Mouse (Mus musculus) MEL (cell line): ENCODE results near the gene Ppp2r5a. TPM values are rescaled to one million over a fixed set of nuclear protein-coding genes. Genes with fewer than 3 reads are reported as not detected.

Experiments used
- DNase-seq: peaks from one replicate; pipeline ENCODE4 v3.0.0; 2011; ENCODE audit warnings: low read depth, low spot score
- H3K27ac ChIP-seq: 2 replicates; pipeline ENCODE4 v1.5.1; 2012; ENCODE audit warnings: low read depth, mild to moderate bottlenecking, control low read depth, low read length, moderate library complexity; ENCODE audit not compliant: control insufficient read depth
- H3K27me3 ChIP-seq, 2 experiments: fragments of 150-350 bp in 1 of 2; sonication (generic) in 1 of 2; 2 replicates each; pipeline ENCODE4 v1.6.1; 2012; ENCODE audit warnings: low read length in 2 of 2, mild to moderate bottlenecking in 2 of 2, improper control_type of control experiment in 1 of 2, moderate library complexity in 1 of 2; ENCODE audit not compliant: insufficient read depth in 2 of 2, control insufficient read depth in 1 of 2
- H3K36me3 ChIP-seq, 2 experiments: 2 replicates each; pipeline ENCODE4 v1.6.1; 2012 to 2014; ENCODE audit warnings: low read length in 2 of 2, improper control_type of control experiment in 1 of 2, inconsistent platforms in 1 of 2, mild to moderate bottlenecking in 1 of 2; ENCODE audit not compliant: insufficient read depth in 2 of 2, control insufficient read depth in 1 of 2
- H3K4me1 ChIP-seq, 2 experiments: fragments of 150-350 bp in 1 of 2; sonication (generic) in 1 of 2; 2 replicates each; pipeline ENCODE4 v1.6.1; 2012; ENCODE audit warnings: low read length in 2 of 2, improper control_type of control experiment in 1 of 2, mild to moderate bottlenecking in 1 of 2; ENCODE audit not compliant: insufficient read depth in 2 of 2, control insufficient read depth in 1 of 2
- H3K4me3 ChIP-seq, 2 experiments: fragments of 150-350 bp in 1 of 2; sonication (generic) in 1 of 2; 2 replicates each; pipeline ENCODE4 v1.5.1; 2012; ENCODE audit warnings: low read depth in 2 of 2, low read length in 2 of 2, mild to moderate bottlenecking in 2 of 2, moderate library complexity in 2 of 2, control low read depth in 1 of 2, improper control_type of control experiment in 1 of 2; ENCODE audit not compliant: control insufficient read depth in 1 of 2, insufficient read depth in 1 of 2
- H3K79me2 ChIP-seq: 2 replicates; pipeline ENCODE4 v1.6.1; 2012; ENCODE audit warnings: mild to moderate bottlenecking, low read length, moderate library complexity; ENCODE audit not compliant: control insufficient read depth, poor library complexity, insufficient read depth
- H3K9ac ChIP-seq: 2 replicates; pipeline ENCODE4 v1.6.1; 2012; ENCODE audit warnings: low read depth, mild to moderate bottlenecking, control low read depth, low read length, moderate library complexity; ENCODE audit not compliant: control insufficient read depth, poor library complexity, severe bottlenecking
- H3K9me3 ChIP-seq: fragments of 150-350 bp; sonication (generic); replicated peaks from 2 replicates; pipeline ENCODE4 v1.6.1; 2012; ENCODE audit warnings: mild to moderate bottlenecking, low read length, improper control_type of control experiment, moderate library complexity; ENCODE audit not compliant: insufficient read depth
- BHLHE40 ChIP-seq: IDR thresholded peaks from 2 replicates; pipeline ENCODE4 v1.6.1; 2012; ENCODE audit warnings: low read depth, mild to moderate bottlenecking, inconsistent platforms, low read length, improper control_type of control experiment, borderline replicate concordance
- CHD1 ChIP-seq: IDR thresholded peaks from 2 replicates; pipeline ENCODE4 v1.6.1; 2012; ENCODE audit warnings: low read depth, mild to moderate bottlenecking, inconsistent platforms, low read length, improper control_type of control experiment
- E2F4 ChIP-seq: IDR thresholded peaks from 2 replicates; pipeline ENCODE4 v1.6.1; 2011; ENCODE audit warnings: low read depth, low read length, improper control_type of control experiment, borderline replicate concordance
- EP300 ChIP-seq, 2 experiments: IDR thresholded peaks; 2 replicates each; pipeline ENCODE4 v1.6.1; 2011; ENCODE audit warnings: improper control_type of control experiment in 2 of 2, low read length in 2 of 2, low read depth in 1 of 2, mild to moderate bottlenecking in 1 of 2
- ETS1 ChIP-seq: IDR thresholded peaks from 2 replicates; pipeline ENCODE4 v1.6.1; 2012; ENCODE audit warnings: low read depth, mild to moderate bottlenecking, inconsistent platforms, low read length, improper control_type of control experiment, moderate library complexity
- GATA1 ChIP-seq: IDR thresholded peaks from 2 replicates; pipeline ENCODE4 v1.6.1; 2011; ENCODE audit warnings: low read depth, low read length, improper control_type of control experiment
- JUND ChIP-seq: IDR thresholded peaks from 2 replicates; pipeline ENCODE4 v1.6.1; 2011; ENCODE audit warnings: low read depth, mild to moderate bottlenecking, improper control_type of control experiment, low read length
- MAX ChIP-seq: IDR thresholded peaks from 2 replicates; pipeline ENCODE4 v1.6.1; 2011; ENCODE audit warnings: low read length, improper control_type of control experiment
- MEF2A ChIP-seq: IDR thresholded peaks from 2 replicates; pipeline ENCODE4 v1.6.1; 2014; ENCODE audit warnings: low read depth, mild to moderate bottlenecking, inconsistent platforms, low read length, improper control_type of control experiment; ENCODE audit not compliant: poor library complexity, insufficient replicate concordance, severe bottlenecking; ENCODE audit errors: extremely low read depth
- MXI1 ChIP-seq: IDR thresholded peaks from 2 replicates; pipeline ENCODE4 v1.6.1; 2011; ENCODE audit warnings: mild to moderate bottlenecking, low read depth, low read length, improper control_type of control experiment
- MYB ChIP-seq: IDR thresholded peaks from 2 replicates; pipeline ENCODE4 v1.6.1; 2011; ENCODE audit warnings: mild to moderate bottlenecking, low read depth, low read length, improper control_type of control experiment
- POLR2AphosphoS2 ChIP-seq: IDR thresholded peaks from 2 replicates; pipeline ENCODE4 v1.6.1; 2011; ENCODE audit warnings: low read length, improper control_type of control experiment
- SIN3A ChIP-seq: IDR thresholded peaks from 2 replicates; pipeline ENCODE4 v1.6.1; 2012; ENCODE audit warnings: low read length, improper control_type of control experiment, inconsistent platforms
- SMC3 ChIP-seq: IDR thresholded peaks from 2 replicates; pipeline ENCODE4 v1.6.1; 2011; ENCODE audit warnings: low read depth, low read length, improper control_type of control experiment
- TAL1 ChIP-seq: IDR thresholded peaks from 2 replicates; pipeline ENCODE4 v1.6.1; 2012; ENCODE audit warnings: mild to moderate bottlenecking, inconsistent platforms, low read length, moderate library complexity, mixed read lengths
- TBP ChIP-seq: IDR thresholded peaks from 2 replicates; pipeline ENCODE4 v1.8.0; 2011; ENCODE audit warnings: low read depth, low read length, improper control_type of control experiment
- TCF12 ChIP-seq: IDR thresholded peaks from 2 replicates; pipeline ENCODE4 v1.6.1; 2014; ENCODE audit warnings: low read depth, mild to moderate bottlenecking, inconsistent platforms, low read length, improper control_type of control experiment, moderate library complexity
- UBTF ChIP-seq: IDR thresholded peaks from 2 replicates; pipeline ENCODE4 v1.6.1; 2012; ENCODE audit warnings: low read depth, mild to moderate bottlenecking, inconsistent platforms, low read length, improper control_type of control experiment, moderate library complexity, borderline replicate concordance; ENCODE audit not compliant: insufficient read depth
- USF1 ChIP-seq: IDR thresholded peaks from 2 replicates; pipeline ENCODE4 v1.6.1; 2014; ENCODE audit warnings: low read depth, mild to moderate bottlenecking, inconsistent platforms, low read length, improper control_type of control experiment, moderate library complexity
- USF2 ChIP-seq, 2 experiments: IDR thresholded peaks; 2 replicates each; pipeline ENCODE4 v1.6.1; 2011 to 2012; ENCODE audit warnings: improper control_type of control experiment in 2 of 2, low read length in 2 of 2, borderline replicate concordance in 1 of 2, inconsistent platforms in 1 of 2, low read depth in 1 of 2, mild to moderate bottlenecking in 1 of 2; ENCODE audit not compliant: insufficient read depth in 1 of 2
- ZC3H11A ChIP-seq: IDR thresholded peaks from 2 replicates; pipeline ENCODE4 v1.6.1; 2012; ENCODE audit warnings: low read depth, mild to moderate bottlenecking, inconsistent platforms, low read length, improper control_type of control experiment
- ZNF384 ChIP-seq: IDR thresholded peaks from 2 replicates; pipeline ENCODE4 v1.6.1; 2012; ENCODE audit warnings: low read depth, mild to moderate bottlenecking, inconsistent platforms, low read length, improper control_type of control experiment
- polyA plus RNA-seq, 2 experiments: library from polyadenylated mRNA; stranded (reverse) in 1 of 2; unstranded in 1 of 2; fragments of >175 nt in 1 of 2; fragments of >200 nt in 1 of 2; gene quantifications; 2 replicates each; pipeline versions ENCODE4 v1.2.1 to v1.2.4; 2012; ENCODE audit warnings: low replicate concordance in 2 of 2, low read depth in 1 of 2; ENCODE audit not compliant: insufficient read length in 2 of 2, insufficient read depth in 1 of 2, missing spikeins in 1 of 2
- total RNA-seq: library from RNA; depleted of rRNA; stranded (reverse); fragments of 300-350 nt; gene quantifications from 2 replicates; pipeline ENCODE4 v1.2.3, GENCODE M21; 2012

The Ppp2r5a gene
- total and polyA plus RNA-seq, 3 experiments: 46.6 to 48.6 TPM; not detected in 1

- peak overlapping the region; percentile 69 for H3K27ac ChIP-seq
- H3K27me3 ChIP-seq: no peaks in the 10 kb centered on the region
- H3K9ac ChIP-seq: no peak overlapping the region
- peaks cover 0 to 31% of the 10 kb centered on the region in 2 experiments; a peak in 2 of 4 replicates for H3K36me3 ChIP-seq
- H3K4me1 ChIP-seq: peaks cover 10 to 17% of the 10 kb centered on the region in 2 experiments
- TF ChIP-seq EP300 (IDR thresholded peaks at IDR 0.05; ENCODE audit: low read depth in 1 of 2, low read length in 2 of 2) (peak; percentile 64 to 73), MAX (peak; percentile 28), TCF12 (peak; percentile 79), MYB (no peak), MEF2A (peak; percentile 77; the same call in 1 of the 2 replicates), BHLHE40 (peak; percentile 56; the same call in 1 of the 2 replicates), E2F4 (no peak), TAL1 (peak; percentile 78), TBP (0 out of 2 replicates have a peak, but pooled peaks have one; percentile 26), GATA1 (peak; percentile 85), ZC3H11A (no peak), USF1 (peak; percentile 90), JUND (no peak), ETS1 (peak; percentile 74), POLR2AphosphoS2 (no peak), MXI1 (peak; percentile 72), SMC3 (no peak), SIN3A (peak; percentile 59; the same call in 1 of the 2 replicates), USF2 (IDR thresholded peaks at IDR 0.05; ENCODE audit: borderline replicate concordance in 1 of 2, insufficient read depth in 1 of 2, low read depth in 1 of 2, low read length in 2 of 2) (0 out of 4 replicates have a peak, but pooled peaks of 1 of the 2 experiments have one; percentile 49)
- H3K9me3 ChIP-seq: no peaks in the 10 kb centered on the region
- DNase-seq: peak; percentile 87
- H3K79me2 ChIP-seq: peaks cover 17% of the 10 kb centered on the region
- H3K4me3 ChIP-seq: peak overlapping the region in 1 of 2 experiments; percentile 14; a peak in 1 of 4 replicates
Measured at GRCm38 (mm10) chr1:191374993-191375643, 28.0 kb downstream of the Ppp2r5a start.

- Histone ChIP-seq H3K9ac (no peak overlapping the region), H3K36me3 (peaks cover 0 to 9% of the 10 kb centered on the region in 2 experiments; a peak in 2 of 4 replicates), H3K4me1 (peaks cover 3 to 4% of the 10 kb centered on the region in 2 experiments; a peak in 3 of 4 replicates)
- TF ChIP-seq EP300 (IDR thresholded peaks at IDR 0.05; ENCODE audit: low read depth in 1 of 2, low read length in 2 of 2) (no peak), MXI1 (no peak), SIN3A (no peak), SMC3 (no peak), CHD1 (no peak), ZNF384 (no peak), TBP (no peak), UBTF (no peak)
- TF ChIP-seq, all 39 proteins: peak for 0
- H3K9me3 ChIP-seq: no peaks in the 10 kb centered on the region
- DNase-seq: no peak
- no peak overlapping the region for H3K4me3 ChIP-seq
- peaks cover 3% of the 10 kb centered on the region; the same call in 1 of the 2 replicates for H3K79me2 ChIP-seq
- no peaks in the 10 kb centered on the region for H3K27me3 ChIP-seq
- H3K27ac ChIP-seq: no peak overlapping the region
Measured at GRCm38 (mm10) chr1:191369140-191369539, 33.9 kb downstream of the Ppp2r5a start.
